Mouse (Mus musculus) erythroblast, adult 5-6 weeks (primary cell): Measurements from ENCODE around the gene Gadl1. TPM values are rescaled to one million over a fixed set of nuclear protein-coding genes. Genes with fewer than 3 reads are reported as not detected.

Experiments
- ATAC-seq: replicated peaks from 2 replicates; pipeline ENCODE4 v1.8.0; 2016; ENCODE audit warnings: moderate number of reproducible peaks, mild to moderate bottlenecking, moderate TSS enrichment, inconsistent platforms; ENCODE audit not compliant: poor library complexity, low FRiP score, severe bottlenecking
- total RNA-seq, 2 experiments: library from RNA; stranded (forward) in 1 of 2; stranded (reverse) in 1 of 2; fragments of 150-400 nt in 1 of 2; fragments of 200-764, 138-1000 nt in 1 of 2; gene quantifications; 2 replicates each; pipeline versions ENCODE4 v1.2.3 to v1.2.4; 2015 to 2017; ENCODE audit warnings: low replicate concordance in 2 of 2

The Gadl1 gene
- total RNA-seq, 2 experiments from 2014 or later: not detected

DNA sequence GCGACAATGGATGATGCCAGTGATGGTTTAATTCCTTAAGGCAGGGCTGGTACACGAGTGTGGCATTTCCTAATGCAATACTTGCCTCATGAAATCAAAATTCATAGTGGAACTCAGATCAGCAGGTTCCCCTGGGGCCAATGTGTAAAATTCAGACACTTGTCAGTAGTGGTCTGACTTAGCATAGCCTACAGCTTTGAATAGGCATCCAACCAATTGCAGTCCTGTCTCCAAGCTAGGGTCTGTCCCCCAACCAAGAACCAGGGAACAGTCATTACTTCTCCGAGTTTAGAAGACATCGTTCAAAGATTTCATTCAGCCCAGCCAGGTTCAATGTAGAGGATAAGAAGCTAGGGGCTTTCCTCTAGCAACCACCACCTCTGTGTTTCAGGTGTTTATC is 172.5 kb downstream of the Gadl1 start:
- ATAC-seq: no peak

DNA sequence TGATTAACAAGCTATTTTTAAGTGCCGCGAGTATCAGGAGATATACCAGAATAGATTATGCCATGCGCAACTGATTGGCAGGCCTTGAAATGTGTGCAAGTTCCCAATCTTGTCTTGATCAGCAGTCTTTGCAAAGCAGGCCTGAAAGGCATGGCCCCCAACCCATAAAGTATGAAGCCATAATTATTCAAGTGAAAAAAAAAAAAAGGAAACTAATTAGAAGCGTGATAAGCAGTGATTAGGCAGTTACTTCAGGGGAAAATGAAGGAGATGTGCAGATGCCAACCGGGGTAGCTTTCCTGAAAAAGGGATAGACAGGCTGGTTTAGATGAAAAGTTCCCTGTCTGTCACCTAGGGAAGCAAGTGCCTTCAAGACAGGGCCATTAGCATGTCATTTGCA is 174.0 kb downstream of the Gadl1 start:
- no peak for ATAC-seq

DNA sequence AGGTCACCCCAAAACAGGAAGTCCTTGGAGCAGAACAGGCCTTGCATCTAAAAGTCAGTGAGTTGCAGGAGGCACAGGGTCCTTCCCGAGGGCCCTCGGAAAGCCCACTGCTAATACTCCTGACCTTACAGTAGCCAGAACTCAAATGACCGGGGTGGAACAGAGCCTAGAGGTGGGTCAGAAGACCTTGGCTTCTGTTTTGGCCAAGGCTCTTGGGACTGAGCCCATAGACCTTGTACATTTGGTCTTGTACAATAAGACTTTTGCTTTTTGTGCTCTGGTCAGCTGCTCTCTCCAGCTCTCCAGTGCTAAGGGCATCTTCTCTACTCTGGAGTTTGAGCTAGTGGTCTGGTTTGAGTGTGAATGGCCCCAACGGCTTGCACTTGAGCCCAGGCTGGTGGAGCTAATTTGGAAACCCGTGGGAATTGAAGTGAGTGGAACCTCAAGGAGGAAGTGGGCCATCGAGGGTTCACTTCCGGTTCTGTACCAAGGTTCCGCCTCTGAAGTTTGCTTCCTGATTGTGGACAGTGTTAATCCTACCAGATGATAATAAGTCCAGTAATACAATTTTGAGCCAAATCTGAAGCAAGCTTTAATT is 174.6 kb downstream of the Gadl1 start:
- ATAC-seq: no peak

DNA sequence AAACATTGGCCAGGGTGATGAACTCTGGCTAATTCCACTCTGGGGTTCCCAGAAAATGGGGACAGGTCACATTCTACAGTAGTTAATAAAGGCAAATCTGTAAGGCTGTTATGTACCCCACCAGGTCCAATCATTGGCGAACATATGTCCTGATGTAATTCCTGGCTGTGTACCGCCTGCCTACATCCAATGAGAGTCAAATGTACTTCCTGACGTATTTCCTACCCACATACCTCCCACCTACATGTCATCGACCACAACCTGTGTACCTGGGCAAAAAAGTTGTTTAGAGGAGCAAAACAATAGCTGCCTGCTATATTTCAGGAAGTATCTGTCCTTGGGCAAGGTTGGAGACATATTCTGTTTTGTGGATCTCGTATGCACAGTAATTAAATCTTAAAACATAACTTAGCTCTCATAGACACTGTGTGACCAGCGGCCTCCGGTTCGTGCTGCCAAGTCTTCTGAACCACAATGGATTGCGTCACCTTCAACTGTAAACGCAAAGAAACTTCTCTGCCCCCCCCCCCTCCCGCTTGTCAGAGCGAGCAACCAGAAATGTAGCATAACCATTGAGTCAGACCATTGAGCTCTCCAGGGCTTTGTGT is 175.2 kb downstream of the Gadl1 start:
- ATAC-seq: no peak

GRCm38 (mm10) chr9:116085999-116086398 is 176.7 kb downstream of the Gadl1 start:
- no peak for ATAC-seq

DNA sequence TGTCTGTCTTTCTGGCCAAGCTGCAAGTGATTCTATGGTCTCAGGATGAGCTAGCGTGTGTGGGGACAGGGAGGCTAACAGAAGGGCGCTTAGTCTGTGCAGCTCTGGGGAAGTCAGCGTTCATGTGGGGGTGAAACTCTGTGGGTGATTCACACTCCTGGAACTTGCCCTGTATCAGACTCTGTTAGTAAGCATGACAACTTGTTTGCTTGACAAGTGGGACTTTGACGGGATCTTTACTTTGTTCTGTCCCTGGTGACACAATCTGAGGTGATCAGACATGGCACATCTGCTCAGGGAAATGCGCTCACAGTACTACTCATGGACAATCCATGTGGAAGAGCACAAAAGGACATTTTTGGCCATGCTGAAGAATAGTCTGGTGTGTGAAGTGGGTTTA is 178.0 kb downstream of the Gadl1 start:
- ATAC-seq: no peak

DNA sequence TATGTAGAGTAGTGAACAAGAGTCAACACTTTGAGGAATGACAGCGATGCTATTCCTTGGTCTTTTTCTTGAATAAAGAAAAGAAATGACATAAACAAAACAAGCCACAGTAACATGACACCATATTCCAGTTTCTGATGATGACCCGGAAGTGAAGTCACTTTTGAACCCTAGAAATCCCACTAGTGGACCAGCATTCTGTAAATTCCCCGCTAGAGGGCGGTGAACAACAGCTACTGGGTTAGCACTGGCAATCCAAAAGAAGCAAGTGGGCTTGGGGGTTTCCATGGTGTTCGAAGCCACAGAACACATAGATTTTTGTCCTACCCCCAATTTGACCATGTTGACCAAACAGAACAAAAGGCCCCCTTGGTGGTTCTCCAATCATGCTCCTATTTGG is 178.6 kb downstream of the Gadl1 start:
- ATAC-seq: no peak

- ATAC-seq: no peak
Observed at GRCm38 (mm10) chr9:116088912-116089311, 179.7 kb downstream of the Gadl1 start.

- no peak for ATAC-seq
Observed at GRCm38 (mm10) chr9:116090296-116090695, 181.0 kb downstream of the Gadl1 start.

DNA sequence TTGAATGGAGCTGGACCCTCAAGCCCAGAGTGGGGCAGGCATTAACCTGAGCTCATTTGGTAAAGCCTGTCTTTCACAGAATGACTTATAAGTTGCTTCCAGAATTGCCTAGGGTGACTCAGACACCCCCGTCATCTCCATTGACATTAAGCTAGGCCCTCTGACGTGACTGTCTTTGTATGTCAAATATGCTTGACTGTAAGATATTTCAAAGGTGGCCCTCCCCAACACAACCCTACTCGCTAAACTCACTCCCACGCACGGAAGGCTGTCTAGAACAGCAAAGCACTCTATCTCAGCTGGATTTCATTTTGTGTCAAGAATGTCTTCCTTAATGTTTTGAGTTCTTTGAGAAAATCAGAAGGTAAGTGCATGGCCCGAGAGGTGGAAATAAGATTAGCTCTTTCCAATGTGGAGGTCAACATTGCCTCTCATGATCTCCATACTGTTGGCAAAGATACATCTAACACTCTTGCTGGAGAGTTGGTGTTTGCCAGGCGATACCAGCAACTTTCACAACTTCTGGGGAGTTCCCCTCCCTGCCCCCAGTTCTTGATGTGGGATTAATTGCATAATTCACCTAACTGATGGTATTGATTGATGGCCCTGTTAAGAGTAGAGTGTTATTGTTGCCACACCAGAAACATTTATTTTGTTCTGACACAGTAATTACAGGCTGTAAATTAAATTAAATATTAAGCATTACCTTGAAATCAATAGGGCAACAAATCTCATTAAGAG is 182.0 kb downstream of the Gadl1 start:
- ATAC-seq: no peak

DNA sequence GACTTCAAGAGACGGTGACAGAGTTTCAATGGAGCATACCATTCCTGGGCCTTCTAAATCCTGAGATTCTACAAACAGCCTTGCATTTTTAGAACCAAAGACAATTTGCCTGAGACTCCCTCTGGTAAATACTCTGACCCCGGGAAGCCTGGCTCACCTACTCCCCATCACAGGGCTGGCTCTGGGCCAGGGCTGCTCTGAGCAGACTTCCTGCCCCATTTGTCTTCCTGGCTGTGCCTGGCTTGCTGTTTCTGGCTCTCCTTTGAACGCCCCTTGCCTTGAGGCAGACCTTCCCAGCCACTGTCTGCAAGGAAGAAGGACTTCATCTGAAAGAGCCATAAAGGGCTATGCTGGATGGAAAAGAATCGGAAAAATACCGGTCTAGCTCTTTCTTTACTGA is 182.7 kb downstream of the Gadl1 start:
- no peak for ATAC-seq

DNA sequence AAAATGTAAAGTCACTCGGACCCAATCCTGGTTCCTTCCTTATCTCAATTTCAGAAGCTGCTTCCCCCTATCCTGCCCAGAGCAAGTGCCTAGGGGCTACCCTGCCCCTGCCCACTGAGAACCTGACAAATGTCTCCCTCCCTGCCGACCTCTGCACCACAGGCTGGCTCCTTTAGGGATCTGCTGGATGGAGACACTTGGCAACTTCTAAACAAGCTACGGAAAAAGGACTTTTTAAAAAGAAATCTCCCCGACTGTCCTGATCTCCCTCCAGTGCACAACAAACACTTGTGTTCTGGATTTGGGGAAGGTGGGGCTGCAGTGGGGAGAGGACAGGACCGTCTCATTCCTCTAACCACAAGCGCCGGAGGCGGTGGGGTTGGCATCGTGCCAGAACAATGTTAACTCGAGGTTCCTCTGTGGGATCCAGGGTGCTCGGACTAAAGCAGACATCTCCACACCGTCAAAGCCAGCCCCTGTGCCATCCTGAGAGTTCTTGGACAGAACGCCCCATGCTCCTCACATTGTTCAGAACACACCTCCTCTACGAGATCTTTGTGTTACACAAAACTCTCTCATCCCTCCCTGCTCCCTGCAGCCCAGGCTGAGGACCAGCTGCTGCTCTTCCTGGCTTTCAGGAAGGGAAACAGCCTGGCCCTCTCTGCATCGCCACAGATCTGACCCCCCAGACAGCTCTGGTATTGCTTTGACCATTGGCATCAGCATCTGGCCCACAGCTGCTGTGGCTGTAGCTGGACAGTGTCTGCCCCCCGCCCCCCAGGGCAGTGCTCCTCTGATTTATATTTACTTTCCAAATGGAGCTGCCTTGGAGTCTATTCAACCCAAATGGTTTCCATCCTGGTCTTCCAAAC is 189.7 kb downstream of the Gadl1 start:
- no peak for ATAC-seq

- ATAC-seq: no peak
Observed at GRCm38 (mm10) chr9:116099596-116099993, 190.3 kb downstream of the Gadl1 start.

DNA sequence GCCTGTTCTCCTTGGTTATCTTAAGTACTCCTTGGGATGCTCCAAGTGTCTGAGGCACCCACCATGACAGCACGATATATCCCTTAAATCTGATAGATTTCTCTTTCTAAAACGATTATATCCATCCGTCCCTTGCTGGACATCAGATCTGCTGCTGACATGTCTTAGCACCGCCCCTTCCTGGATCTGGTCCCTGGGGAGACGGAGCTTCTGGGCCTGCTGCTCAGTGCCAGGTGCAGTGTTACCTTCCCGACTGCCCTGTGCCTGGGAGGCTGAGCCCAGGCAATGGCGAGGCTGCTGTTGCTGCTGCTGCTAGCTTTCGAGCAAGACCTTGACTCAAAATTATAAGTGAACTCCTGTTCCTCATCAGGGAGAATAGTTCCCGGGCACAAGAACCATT is 190.8 kb downstream of the Gadl1 start:
- no peak for ATAC-seq

DNA sequence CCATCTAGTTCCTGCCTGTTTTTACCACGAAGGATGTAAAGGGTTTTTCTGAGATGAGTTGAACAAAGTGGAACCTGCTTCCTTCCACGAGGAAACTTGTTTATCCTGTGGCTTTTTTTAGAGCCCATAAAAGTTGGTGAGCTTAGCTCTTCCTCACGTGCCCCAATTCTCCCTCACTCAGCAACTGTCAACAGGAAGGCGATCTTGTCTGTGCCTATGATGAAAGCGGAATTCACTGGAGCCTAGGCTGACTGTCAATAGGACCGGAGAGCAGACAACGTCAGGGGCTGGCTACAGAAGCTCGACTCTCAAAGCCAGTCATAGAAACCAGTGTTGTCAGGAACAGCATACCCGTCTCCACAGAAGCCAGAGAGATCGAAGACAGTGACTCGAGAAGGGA is 192.6 kb downstream of the Gadl1 start:
- ATAC-seq: no peak

GRCm38 (mm10) chr9:116104770-116105169 is 195.5 kb downstream of the Gadl1 start:
- no peak for ATAC-seq

DNA sequence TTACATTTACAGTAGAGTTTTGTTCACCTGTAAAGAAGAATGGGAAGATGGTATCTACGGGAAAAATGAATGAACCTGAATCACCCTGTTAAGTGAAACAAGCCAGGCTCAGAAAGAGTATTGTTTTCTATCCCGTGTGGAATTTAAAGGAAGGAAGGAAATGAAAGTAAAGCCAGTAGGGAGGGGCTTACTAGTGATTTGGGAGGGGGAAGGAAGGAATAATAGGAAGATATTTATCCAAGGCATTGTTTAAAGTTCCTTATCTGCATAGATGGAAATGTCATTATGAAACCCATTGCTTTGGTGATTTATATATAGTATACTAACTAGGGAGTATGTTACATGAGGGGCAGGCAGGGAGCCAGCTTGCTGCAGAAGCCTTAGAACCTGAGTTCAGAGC is 199.5 kb downstream of the Gadl1 start:
- no peak for ATAC-seq

GRCm38 (mm10) chr9:116111149-116111970 is 202.1 kb downstream of the Gadl1 start:
- ATAC-seq: no peak

- ATAC-seq: no peak
Observed at GRCm38 (mm10) chr9:116114339-116114738, 205.1 kb downstream of the Gadl1 start.

DNA sequence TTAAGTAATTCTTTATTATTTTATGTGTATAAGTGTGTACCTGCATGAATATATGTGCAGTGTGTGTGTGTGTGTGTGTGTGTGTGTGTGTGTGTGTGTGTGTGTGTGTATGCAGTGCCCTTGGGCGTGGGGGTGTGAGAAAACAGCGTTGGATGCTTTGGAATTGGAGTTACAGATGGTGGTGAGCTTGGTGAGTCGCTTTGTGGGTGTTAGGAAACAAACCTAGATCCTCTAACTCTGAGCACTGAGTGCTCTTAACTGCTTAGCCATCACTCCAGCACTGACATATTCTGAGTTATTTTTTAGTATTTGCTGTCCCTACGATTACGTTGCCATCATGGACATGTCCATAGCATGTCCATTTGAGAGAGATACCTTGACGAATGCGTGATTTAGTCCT is 206.6 kb downstream of the Gadl1 start:
- ATAC-seq: no peak
